Mouse (Mus musculus): ENCODE data around the gene Ctnna3.
A peak's percentile ranks its signal among the peaks of the same experiment; 100 is the strongest.

Ctnna3 gene

GRCm38 (mm10) chr10:63689651-63690050 lies 259.8 kb downstream of the Ctnna3 start:
- no peak for DNase-seq (ENCODE audit: low spot score in 2 of 2)

- DNase-seq (ENCODE audit: low spot score in 2 of 2), result peak in 1 of 2 experiments; percentile 5
Observed at GRCm38 (mm10) chr10:63692039-63692438, 262.1 kb downstream of the Ctnna3 start.

- peak; percentile 52 to 63 for DNase-seq (ENCODE audit: low spot score in 2 of 2)
Observed at GRCm38 (mm10) chr10:63710211-63710610, 280.3 kb downstream of the Ctnna3 start.

GRCm38 (mm10) chr10:63712530-63712929 lies 282.6 kb downstream of the Ctnna3 start:
- DNase-seq (ENCODE audit: low spot score in 2 of 2), result no peak

- no peak for DNase-seq (ENCODE audit: low spot score in 2 of 2)
Observed at GRCm38 (mm10) chr10:63714151-63714550, 284.3 kb downstream of the Ctnna3 start.

- no peak for DNase-seq (ENCODE audit: low spot score in 2 of 2)
Observed at GRCm38 (mm10) chr10:63768871-63769270, 339.0 kb downstream of the Ctnna3 start.

GRCm38 (mm10) chr10:63771656-63772055 lies 341.8 kb downstream of the Ctnna3 start:
- DNase-seq (ENCODE audit: low spot score in 2 of 2), result no peak

- no peak for DNase-seq (ENCODE audit: low spot score in 2 of 2)
Observed at GRCm38 (mm10) chr10:63772074-63772473, 342.2 kb downstream of the Ctnna3 start.

- DNase-seq (ENCODE audit: low spot score in 2 of 2), result no peak
Observed at GRCm38 (mm10) chr10:63781948-63782347, 352.1 kb downstream of the Ctnna3 start.

GRCm38 (mm10) chr10:63784808-63785535 lies 355.1 kb downstream of the Ctnna3 start:
- no peak for DNase-seq (ENCODE audit: low spot score in 2 of 2)

- no peak for DNase-seq (ENCODE audit: low spot score in 2 of 2)
Observed at GRCm38 (mm10) chr10:63786390-63786789, 356.5 kb downstream of the Ctnna3 start.

GRCm38 (mm10) chr10:63803909-63804308 lies 374.0 kb downstream of the Ctnna3 start:
- peak; percentile 38 to 43 for DNase-seq (ENCODE audit: low spot score in 2 of 2)

GRCm38 (mm10) chr10:63805551-63805950 lies 375.7 kb downstream of the Ctnna3 start:
- no peak for DNase-seq (ENCODE audit: low spot score in 2 of 2)

- DNase-seq (ENCODE audit: low spot score in 2 of 2), result no peak
Observed at GRCm38 (mm10) chr10:63806254-63806653, 376.4 kb downstream of the Ctnna3 start.

GRCm38 (mm10) chr10:63810043-63810617 lies 380.2 kb downstream of the Ctnna3 start:
- DNase-seq (ENCODE audit: low spot score in 2 of 2), result no peak

GRCm38 (mm10) chr10:63839011-63839410 lies 409.1 kb downstream of the Ctnna3 start:
- peak; percentile 40 to 71 for DNase-seq (ENCODE audit: low spot score in 2 of 2)

- DNase-seq (ENCODE audit: low spot score in 2 of 2), result no peak
Observed at GRCm38 (mm10) chr10:63851946-63852345, 422.0 kb downstream of the Ctnna3 start.

- no peak for DNase-seq (ENCODE audit: low spot score in 2 of 2)
Observed at GRCm38 (mm10) chr10:63869123-63869522, 439.2 kb downstream of the Ctnna3 start.

GRCm38 (mm10) chr10:63880462-63880903 lies 450.6 kb downstream of the Ctnna3 start:
- peak; percentile 6 to 26 for DNase-seq (ENCODE audit: low spot score in 2 of 2)

- peak; percentile 9 to 17 for DNase-seq (ENCODE audit: low spot score in 2 of 2)
Observed at GRCm38 (mm10) chr10:63886449-63887088, 456.7 kb downstream of the Ctnna3 start.

- DNase-seq (ENCODE audit: low spot score in 2 of 2), result peak in 1 of 2 experiments; percentile 14
Observed at GRCm38 (mm10) chr10:63894612-63895011, 464.7 kb downstream of the Ctnna3 start.

- no peak for DNase-seq (ENCODE audit: low spot score in 2 of 2)
Observed at GRCm38 (mm10) chr10:63899891-63900290, 470.0 kb downstream of the Ctnna3 start.

GRCm38 (mm10) chr10:63908878-63909277 lies 479.0 kb downstream of the Ctnna3 start:
- no peak for DNase-seq (ENCODE audit: low spot score in 2 of 2)

Data from frontal cortex, postnatal 36 days (tissue).